Mouse (Mus musculus) heart, embryonic 14.5 days (tissue): ENCODE results near the gene Casp7. TPM values are rescaled to one million over a fixed set of nuclear protein-coding genes. Genes with fewer than 3 reads are reported as not detected.

Experiments
- ATAC-seq: fragments of 200-750 bp; cut with Nextera tagmentation; 2 replicates; pipeline ENCODE4 v1.8.0; 2017; ENCODE audit warnings: low read depth, moderate TSS enrichment; ENCODE audit not compliant: insufficient number of reproducible peaks, insufficient read depth, low FRiP score
- H3K27ac ChIP-seq, 2 experiments: fragments of 200-500 bp in 1 of 2; fragments of 300-500 bp in 1 of 2; sonication (generic) in 1 of 2; replicated peaks in 1 of 2; 2 replicates each; pipeline ENCODE4 v1.5.1; 2012 to 2014; ENCODE audit warnings: low read depth in 2 of 2, low read length in 2 of 2, control low read depth in 1 of 2, mild to moderate bottlenecking in 1 of 2, mixed read lengths in 1 of 2; ENCODE audit not compliant: control insufficient read depth in 1 of 2, insufficient read depth in 1 of 2
- H3K27me3 ChIP-seq: fragments of 300-500 bp; sonication (generic); 2 replicates; pipeline ENCODE4 v1.6.1; 2014; ENCODE audit warnings: mild to moderate bottlenecking, low read length, control low read depth; ENCODE audit not compliant: control insufficient read depth, insufficient read depth
- H3K36me3 ChIP-seq: fragments of 300-500 bp; sonication (generic); 2 replicates; pipeline ENCODE4 v1.6.1; 2014; ENCODE audit warnings: mild to moderate bottlenecking, control low read depth, low read length, mixed read lengths; ENCODE audit not compliant: control insufficient read depth, insufficient read depth
- H3K4me1 ChIP-seq, 2 experiments: fragments of 200-500 bp in 1 of 2; fragments of 300-500 bp in 1 of 2; sonication (generic) in 1 of 2; 2 replicates each; pipeline ENCODE4 v1.6.1; 2012 to 2014; ENCODE audit warnings: low read length in 2 of 2, control low read depth in 1 of 2, mixed read lengths in 1 of 2; ENCODE audit not compliant: control insufficient read depth in 2 of 2, insufficient read depth in 2 of 2
- H3K4me2 ChIP-seq: fragments of 300-500 bp; sonication (generic); 2 replicates; pipeline ENCODE4 v1.6.1; 2014; ENCODE audit warnings: mild to moderate bottlenecking, low read length
- H3K4me3 ChIP-seq, 2 experiments: fragments of 200-500 bp in 1 of 2; fragments of 300-500 bp in 1 of 2; sonication (generic) in 1 of 2; 2 replicates each; pipeline ENCODE4 v1.5.1; 2012 to 2014; ENCODE audit warnings: low read length in 2 of 2, mild to moderate bottlenecking in 2 of 2, control low read depth in 1 of 2, low read depth in 1 of 2, moderate library complexity in 1 of 2; ENCODE audit not compliant: control insufficient read depth in 1 of 2, insufficient read depth in 1 of 2
- H3K9ac ChIP-seq: fragments of 300-500 bp; sonication (generic); 2 replicates; pipeline ENCODE4 v1.6.1; 2014; ENCODE audit warnings: mild to moderate bottlenecking, low read length
- H3K9me3 ChIP-seq: fragments of 300-500 bp; sonication (generic); 2 replicates; pipeline ENCODE4 v1.6.1; 2016; ENCODE audit warnings: low read length, control low read depth; ENCODE audit not compliant: control insufficient read depth
- WGBS: fragments of 180-500 bp; shearing (Covaris S2); extraction: QIAGEN DNeasy Blood & Tissue Kit; methylation state at CpG from one replicate; pipeline ENCODE4 v1.1.7; 2014; 5-methylcytosine and 5-hydroxymethylcytosine counted together
- polyA plus RNA-seq: library from polyadenylated mRNA; unstranded; fragments of >200 nt; fragmentation: Nextera tagmentation; extraction: Ambion mirVana; gene quantifications from 2 replicates; pipeline ENCODE4 v1.2.1, GENCODE M21; 2014

Gene Casp7
- polyA plus RNA-seq, 1 experiment from 2014 or later, result 28.6 TPM

DNA sequence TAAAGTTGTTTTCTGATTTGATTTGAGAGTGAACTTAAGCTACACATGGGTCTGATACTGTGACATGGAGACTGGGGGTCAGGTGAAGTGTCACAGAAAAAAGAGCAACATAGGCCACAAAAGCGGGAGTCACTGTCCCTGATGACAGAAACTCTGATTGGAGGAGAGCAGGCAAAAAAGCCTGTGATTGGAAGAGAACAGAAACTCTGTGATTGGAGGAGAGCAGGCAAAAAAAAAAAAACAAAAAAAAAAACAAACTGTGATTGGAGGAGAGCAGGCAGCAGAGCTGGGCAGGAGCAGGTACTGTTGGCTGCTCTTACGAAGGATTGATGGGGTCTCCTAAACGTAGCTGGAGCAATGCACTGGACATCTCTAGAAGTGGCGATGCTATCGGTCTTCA is 11.4 kb upstream of the Casp7 start:
- no peak overlapping the region for H3K4me2 ChIP-seq
- H3K4me3 ChIP-seq, result no peak overlapping the region
- peaks cover 59% of the 10 kb centered on the region for H3K36me3 ChIP-seq
- no peaks in the 10 kb centered on the region for H3K27me3 ChIP-seq
- H3K9ac ChIP-seq, result no peak overlapping the region
- no peak for ATAC-seq
- no peak overlapping the region for H3K27ac ChIP-seq
- peaks cover 2 to 9% of the 10 kb centered on the region in 2 experiments for H3K4me1 ChIP-seq
- WGBS, result 84% methylated on average over 5 of the region's 5 CpGs
- no peaks in the 10 kb centered on the region for H3K9me3 ChIP-seq

GRCm38 (mm10) chr19:56386095-56386494 is 10.8 kb upstream of the Casp7 start:
- Histone ChIP-seq H3K4me1 (peaks cover 4 to 14% of the 10 kb centered on the region in 2 experiments), H3K4me3 (no peak overlapping the region), H3K4me2 (no peak overlapping the region), H3K36me3 (peaks cover 54% of the 10 kb centered on the region), H3K9ac (no peak overlapping the region), H3K27me3 (no peaks in the 10 kb centered on the region), H3K27ac (no peak overlapping the region), H3K9me3 (no peaks in the 10 kb centered on the region)
- ATAC-seq, result no peak
- 88% methylated on average over 10 of the region's 10 CpGs for WGBS

DNA sequence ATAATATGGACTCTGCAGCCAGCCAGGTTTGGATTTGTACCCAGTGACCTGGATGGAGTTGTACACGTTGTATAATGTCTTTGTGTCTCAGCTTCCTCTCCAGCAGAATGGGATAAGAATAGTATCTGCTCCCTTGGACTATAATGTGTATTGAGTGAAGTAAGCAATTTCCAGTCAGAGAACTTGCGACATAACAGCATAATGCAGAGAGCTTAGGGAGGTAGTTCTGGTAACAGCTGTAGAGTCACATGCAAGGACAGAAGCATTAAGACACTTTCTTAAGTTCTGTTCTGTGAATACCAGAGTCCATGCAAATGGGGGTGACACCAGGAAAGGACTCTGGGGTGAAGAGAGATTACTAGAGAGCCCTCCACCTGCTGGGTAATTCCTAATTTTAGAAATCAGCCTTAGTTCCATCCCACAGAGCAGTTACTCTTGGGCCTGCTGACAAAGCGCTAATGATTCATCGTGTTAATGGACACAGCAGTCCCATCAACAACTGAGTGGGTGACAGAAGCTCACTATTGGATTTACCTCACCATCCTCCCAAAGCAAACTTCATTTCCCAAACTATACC is 9.1 kb upstream of the Casp7 start:
- Histone ChIP-seq H3K27me3 (no peaks in the 10 kb centered on the region), H3K4me3 (peak overlapping the region; percentile 25 to 45; a peak in 3 of 4 replicates), H3K9ac (peak overlapping the region; percentile 88), H3K36me3 (peaks cover 38% of the 10 kb centered on the region), H3K27ac (peak overlapping the region; percentile 84 to 95), H3K9me3 (no peaks in the 10 kb centered on the region), H3K4me1 (peaks cover 13 to 28% of the 10 kb centered on the region in 2 experiments), H3K4me2 (peak overlapping the region; percentile 62)
- ATAC-seq, result no peak
- 38% methylated on average over 4 of the region's 4 CpGs for WGBS

DNA sequence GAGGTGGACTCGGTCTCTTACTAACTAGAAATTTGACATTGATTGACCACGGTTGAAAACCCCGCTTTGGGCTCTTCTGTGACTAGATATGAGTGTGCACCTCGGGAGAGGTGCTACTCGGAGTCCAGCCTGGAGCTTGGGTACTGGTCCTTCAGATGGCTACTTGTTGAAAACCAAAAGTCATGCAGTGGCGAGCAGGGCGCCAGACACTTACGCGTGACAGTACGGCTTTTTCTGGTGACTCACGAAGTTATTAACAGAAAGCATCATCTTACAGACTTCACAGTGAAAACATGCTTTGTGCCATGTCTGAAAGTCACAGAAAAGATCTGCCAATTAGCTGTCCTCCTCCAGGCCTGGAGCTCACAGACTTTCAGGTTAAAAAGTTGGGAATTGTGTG is 7.8 kb upstream of the Casp7 start:
- H3K27ac ChIP-seq, result peak overlapping the region; percentile 84 to 95
- peak overlapping the region; percentile 45 to 60 for H3K4me3 ChIP-seq
- H3K9ac ChIP-seq, result peak overlapping the region; percentile 88
- no peaks in the 10 kb centered on the region for H3K9me3 ChIP-seq
- H3K27me3 ChIP-seq, result no peaks in the 10 kb centered on the region
- no peak for ATAC-seq
- 53% methylated on average over 11 of the region's 11 CpGs for WGBS
- H3K4me2 ChIP-seq, result peak overlapping the region; percentile 62
- peaks cover 13 to 31% of the 10 kb centered on the region in 2 experiments for H3K4me1 ChIP-seq
- peaks cover 29% of the 10 kb centered on the region for H3K36me3 ChIP-seq

DNA sequence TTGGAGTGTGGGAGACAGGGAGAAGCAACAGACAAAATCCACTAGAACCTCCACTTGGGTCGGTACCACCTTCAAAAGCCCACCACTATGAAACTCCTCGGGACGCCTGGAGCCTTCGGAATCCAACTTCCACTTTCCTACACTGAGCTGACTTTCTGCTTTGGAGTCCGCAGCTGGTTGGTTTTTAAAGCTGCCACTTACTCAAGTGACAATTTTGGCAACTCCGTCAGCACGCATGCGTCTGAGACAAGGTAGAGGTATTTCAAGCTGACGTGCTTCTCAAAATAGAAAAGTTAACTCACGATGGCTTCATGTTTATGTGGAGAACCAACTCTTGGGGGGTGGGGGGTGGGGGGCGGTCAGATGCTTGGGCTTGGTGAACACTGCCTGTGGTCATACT is 7.0 kb upstream of the Casp7 start, which contains the start of gene Nrap:
TSS of gene Nrap (minus strand) at position 159 of the 400 bp plus-strand sequence.
- Histone ChIP-seq H3K27ac (peak within 1 kb of the TSS; percentile 95), H3K9ac (peak within 1 kb of the TSS; percentile 88), H3K4me2 (peak within 1 kb of the TSS; percentile 62), H3K4me3 (peak within 1 kb of the TSS; percentile 45 to 64), H3K36me3 (peaks cover 24% of the 10 kb centered on the region), H3K4me1 (peaks cover 16 to 31% of the 10 kb centered on the region in 2 experiments), H3K27me3 (no peaks in the 10 kb centered on the region), H3K9me3 (no peaks in the 10 kb centered on the region)
- WGBS, result 32% methylated on average over 11 of the region's 11 CpGs
- ATAC-seq, result peak; percentile 59

GRCm38 (mm10) chr19:56391307-56392046 is 5.5 kb upstream of the Casp7 start:
- Histone ChIP-seq H3K9ac (peak overlapping the region; percentile 12; the same call in 1 of the 2 replicates), H3K4me2 (no peak overlapping the region), H3K9me3 (no peaks in the 10 kb centered on the region), H3K36me3 (peaks cover 9% of the 10 kb centered on the region), H3K27me3 (no peaks in the 10 kb centered on the region), H3K4me1 (peaks cover 20 to 34% of the 10 kb centered on the region in 2 experiments), H3K27ac (0 out of 4 replicates have a peak overlapping the region, but pooled peaks of 1 of the 2 experiments have one; percentile 7), H3K4me3 (no peak overlapping the region)
- ATAC-seq, result no peak
- 66% methylated on average over 6 of the region's 6 CpGs for WGBS

GRCm38 (mm10) chr19:56393311-56393866 is 3.5 kb upstream of the Casp7 start:
- no peak overlapping the region for H3K4me2 ChIP-seq
- no peak overlapping the region for H3K27ac ChIP-seq
- no peak overlapping the region for H3K9ac ChIP-seq
- no peaks in the 10 kb centered on the region for H3K9me3 ChIP-seq
- peaks cover 32 to 38% of the 10 kb centered on the region in 2 experiments for H3K4me1 ChIP-seq
- H3K27me3 ChIP-seq, result no peaks in the 10 kb centered on the region
- 72% methylated on average over 9 of the region's 9 CpGs for WGBS
- ATAC-seq, result no peak
- no peak overlapping the region for H3K4me3 ChIP-seq
- H3K36me3 ChIP-seq, result no peaks in the 10 kb centered on the region
